Mouse (Mus musculus) adrenal gland, postnatal 0 days (tissue): Measurements from ENCODE around the gene Amz2. TPM values are rescaled to one million over a fixed set of nuclear protein-coding genes. Genes with fewer than 3 reads are reported as not detected.

ENCODE experiments used
- microRNA-seq: library from miRNA; unstranded; fragments of <30 nt; microRNA quantifications from one replicate; pipeline ENCODE4, GENCODE M21; 2016; ENCODE audit warnings: borderline replicate concordance; ENCODE audit not compliant: insufficient number of aligned reads
- polyA plus RNA-seq: library from polyadenylated mRNA; unstranded; fragments of >200 nt; fragmentation: Nextera tagmentation; extraction: Ambion mirVana; gene quantifications from 2 replicates; pipeline ENCODE4 v1.2.1, GENCODE M21; 2015

Gene Amz2
- polyA plus RNA-seq = 31.9 and 37.9 TPM in 2 replicates

DNA sequence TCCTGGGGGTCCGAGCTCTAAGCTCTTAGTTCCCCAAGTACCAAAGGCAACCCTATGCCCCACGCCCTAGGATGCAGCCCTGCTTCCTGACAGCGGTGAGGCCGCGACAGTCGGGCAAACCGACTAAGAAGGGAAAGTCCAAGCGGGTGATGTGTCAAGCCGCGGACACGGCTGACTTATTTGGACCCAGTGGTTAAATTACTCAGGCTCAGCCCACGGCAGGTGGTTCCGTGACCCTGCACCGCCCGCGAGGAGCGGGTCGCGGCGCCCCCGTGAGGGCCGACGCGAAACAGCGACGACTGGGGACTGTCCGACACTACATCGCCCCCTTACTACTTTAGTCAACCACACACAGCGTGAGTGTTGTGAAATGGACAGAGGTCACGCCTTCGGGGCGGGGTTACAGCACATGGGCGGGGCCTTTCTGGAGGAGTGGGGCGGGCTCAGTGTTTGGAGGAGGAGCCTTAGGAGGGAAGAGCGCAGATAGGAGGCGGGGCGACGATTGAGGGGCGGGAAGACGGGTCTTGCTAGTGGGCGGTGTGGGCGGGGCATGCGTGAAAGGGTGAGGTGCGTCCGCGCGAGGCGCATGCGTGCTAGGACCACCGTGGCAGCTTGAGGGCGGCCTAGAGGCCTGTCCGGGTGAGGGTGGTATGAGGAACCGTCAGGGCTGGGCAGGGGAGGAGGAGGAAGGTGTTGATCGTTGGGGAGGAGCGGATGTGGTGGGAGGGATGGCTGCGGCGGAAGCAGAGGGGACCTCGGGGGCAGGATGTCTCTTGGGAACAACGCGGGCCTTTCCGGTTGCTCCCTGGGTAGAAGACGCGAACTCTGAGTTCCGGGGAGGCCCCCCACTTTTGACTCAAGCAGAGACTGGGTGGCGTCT is at the start of gene Amz2:
TSS of gene Amz2 (plus strand) at position 555 of the 880 bp plus-strand sequence.

DNA sequence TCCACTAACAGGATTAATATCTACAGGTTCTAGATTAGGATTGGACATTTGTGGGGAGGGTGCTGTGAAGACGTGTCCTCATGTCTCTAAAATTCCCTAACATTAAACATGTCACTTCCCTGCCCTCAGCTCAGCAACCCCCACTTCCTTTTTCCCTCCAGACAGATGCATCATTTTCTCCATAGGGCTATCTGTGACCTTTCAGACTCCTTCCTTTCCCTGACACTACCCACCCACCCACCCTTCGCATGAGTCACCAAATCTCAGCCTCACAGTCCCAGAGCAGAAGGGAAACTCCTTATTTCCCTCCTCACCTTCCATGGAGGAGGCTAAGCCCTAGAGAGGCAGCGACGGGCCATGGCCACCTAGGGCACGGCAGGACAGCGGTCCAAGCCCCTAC is 12.1 kb upstream of the Amz2 start, which contains the start of gene 9930022D16Rik:
TSS of gene 9930022D16Rik (plus strand) at position 301 of the 400 bp plus-strand sequence.

DNA sequence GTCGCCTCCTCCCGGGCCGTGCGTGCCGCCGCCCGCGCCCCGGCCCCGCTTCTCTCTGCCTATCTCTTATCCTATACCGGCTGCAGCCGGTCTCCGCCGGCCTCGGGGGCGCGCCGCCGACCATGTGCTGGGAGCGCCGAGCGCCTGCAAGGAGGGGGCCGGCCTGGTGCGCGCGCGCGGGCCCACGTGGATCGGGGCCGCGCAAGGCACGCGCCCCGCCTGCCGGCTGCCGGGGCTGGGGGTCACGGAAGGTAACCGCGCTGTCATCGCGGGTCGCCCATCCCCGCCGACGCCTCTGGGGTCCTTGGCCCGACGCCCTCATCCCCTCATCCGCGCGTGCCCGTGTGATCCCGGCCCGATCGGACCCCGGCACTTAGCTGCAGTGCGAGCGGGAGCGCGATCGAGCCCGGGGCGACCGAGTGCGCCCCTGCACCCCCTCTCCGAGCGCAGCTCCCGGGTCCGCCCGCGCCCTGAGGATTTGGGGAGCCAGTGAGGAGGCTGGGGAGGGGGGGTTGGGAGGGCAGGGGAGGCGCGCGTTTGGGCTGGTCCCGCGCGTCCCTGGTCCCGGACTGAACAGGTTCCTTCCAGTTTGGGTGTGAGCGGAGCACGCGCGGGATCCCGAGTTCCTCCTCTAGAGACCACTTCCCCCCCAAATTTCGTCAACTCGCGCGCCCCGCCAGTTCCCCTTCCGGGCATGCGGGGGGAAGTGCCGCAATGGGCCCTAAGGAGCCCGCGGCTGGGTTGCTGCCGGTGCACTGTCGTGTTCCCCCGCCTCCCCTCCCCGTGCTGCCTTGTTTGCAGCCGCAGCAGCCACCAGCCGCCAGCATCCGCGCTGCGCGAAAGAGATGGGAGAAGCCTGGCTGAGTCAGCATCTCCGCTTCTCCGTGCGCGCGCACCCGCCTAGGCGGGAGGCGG is 47.7 kb downstream of the Amz2 start, which contains the start of the genes Arsg and Slc16a6:
TSS of gene Arsg (plus strand) at position 204 of the 915 bp plus-strand sequence.
TSS of gene Slc16a6 (minus strand) at position 428 of the 915 bp plus-strand sequence.

Small RNA genes lying within 50 kb of the gene (microRNA-seq; reads per million reads assigned to microRNA genes)
- not detected for gene Gm25540

Other genes starting within 250 kb of the Amz2 start
- 1.8 and 2.4 TPM in 2 replicates for gene Rgs9, start 127.8 kb upstream of the Amz2 start, polyA plus RNA-seq
- 38.6 and 56.1 TPM in 2 replicates for gene Gna13, start 63.1 kb upstream of the Amz2 start, polyA plus RNA-seq
- gene 9930022D16Rik, start 12.0 kb upstream of the Amz2 start, polyA plus RNA-seq = 0.05 TPM in 1 of 2 replicates, not detected in the other
- 5.3 and 10.5 TPM in 2 replicates for gene Arsg, start 47.4 kb downstream of the Amz2 start, polyA plus RNA-seq
- 4.2 TPM in 2 replicates for gene Slc16a6, start 47.7 kb downstream of the Amz2 start, polyA plus RNA-seq
- gene Wipi1, start 186.0 kb downstream of the Amz2 start, polyA plus RNA-seq = 33.7 and 46.3 TPM in 2 replicates
- 281 and 411 TPM in 2 replicates for gene Prkar1a, start 223.5 kb downstream of the Amz2 start, polyA plus RNA-seq